Mouse (Mus musculus) CD4-positive, CD25-positive, alpha-beta regulatory T cell, adult 2 months (primary cell): ENCODE data around the gene Slc35f3.

Experiments used
- DNase-seq: peaks from one replicate; pipeline ENCODE4 v3.0.0-alpha.2; 2012; ENCODE audit warnings: low read depth, low spot score

Slc35f3 gene

DNA sequence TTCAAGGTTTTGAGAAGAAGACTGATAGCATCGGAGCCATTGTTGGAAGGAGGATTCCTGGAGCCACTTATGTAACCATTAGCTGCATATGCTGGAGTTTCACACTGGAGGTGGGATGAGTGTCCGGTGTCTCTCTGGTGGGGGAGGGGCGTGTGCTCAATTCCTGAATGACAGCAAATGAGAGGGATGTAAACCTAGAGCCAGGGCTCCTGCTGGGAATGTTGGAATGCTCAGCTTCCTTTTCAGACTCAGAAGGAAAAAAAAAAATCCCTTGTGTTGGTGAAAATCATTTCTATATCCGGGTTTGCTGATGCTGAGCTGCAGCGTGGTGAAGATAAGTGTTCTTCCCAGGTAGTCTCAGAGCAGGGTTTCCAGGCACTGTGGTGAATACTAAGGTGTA lies 29.4 kb downstream of the Slc35f3 start:
- DNase-seq: no peak

DNA sequence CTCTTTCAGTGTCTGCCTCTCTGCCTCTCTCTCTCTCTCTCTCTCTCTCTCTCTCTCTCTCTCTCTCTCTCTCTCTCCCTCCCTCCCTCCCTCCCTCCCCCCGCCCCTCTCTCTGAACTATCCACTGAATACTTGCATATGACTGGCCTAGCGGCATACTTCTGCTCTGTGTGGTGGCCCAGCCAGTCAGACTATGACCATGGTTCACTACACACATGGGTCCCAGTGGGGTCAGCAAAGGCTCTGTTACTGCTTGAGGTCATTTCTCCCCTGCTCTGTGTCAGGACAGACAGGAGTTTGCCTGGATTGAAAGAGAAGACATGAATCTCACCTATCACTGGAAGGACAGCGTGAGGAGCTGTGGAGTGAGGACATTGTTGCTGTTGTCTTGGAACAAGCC lies 40.5 kb downstream of the Slc35f3 start:
- DNase-seq: no peak

DNA sequence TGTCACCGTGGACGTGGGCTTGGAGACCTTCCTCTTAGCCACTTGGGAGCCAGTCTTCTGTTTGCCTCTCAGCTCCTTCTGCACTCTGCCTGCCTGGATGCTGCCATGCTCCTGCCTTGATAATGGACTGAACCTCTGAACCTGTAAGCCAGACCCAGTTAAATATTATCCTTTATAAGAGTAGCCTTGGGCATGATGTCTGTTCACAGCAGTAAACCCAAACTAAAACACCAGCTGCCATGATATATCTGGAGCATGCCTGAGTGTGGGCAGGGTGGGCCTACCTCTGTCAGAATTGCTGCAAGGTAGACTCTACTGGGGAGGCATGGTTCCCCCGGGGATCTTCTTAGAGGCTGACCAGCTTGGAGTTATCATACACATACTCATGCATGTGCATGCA lies 41.0 kb downstream of the Slc35f3 start:
- no peak for DNase-seq

DNA sequence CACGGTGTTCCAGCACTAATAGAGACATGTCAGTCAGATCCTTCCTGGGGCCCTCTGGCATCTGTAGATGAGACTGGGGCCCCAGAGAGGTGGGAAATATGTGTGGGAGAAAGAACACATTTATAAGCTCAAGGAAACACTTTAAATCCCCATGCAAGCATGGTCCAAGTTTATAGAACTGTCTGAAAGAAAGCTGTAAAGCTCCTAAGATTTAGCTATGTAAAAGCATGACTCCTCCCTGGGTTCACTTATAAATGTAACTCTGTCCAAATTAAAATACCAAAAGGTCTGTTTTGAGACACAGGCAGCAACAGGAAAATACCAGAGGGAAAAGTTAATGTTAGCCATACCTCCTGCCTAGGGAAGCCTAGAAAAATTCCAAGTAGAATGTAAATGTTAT lies 42.8 kb downstream of the Slc35f3 start:
- DNase-seq: no peak

DNA sequence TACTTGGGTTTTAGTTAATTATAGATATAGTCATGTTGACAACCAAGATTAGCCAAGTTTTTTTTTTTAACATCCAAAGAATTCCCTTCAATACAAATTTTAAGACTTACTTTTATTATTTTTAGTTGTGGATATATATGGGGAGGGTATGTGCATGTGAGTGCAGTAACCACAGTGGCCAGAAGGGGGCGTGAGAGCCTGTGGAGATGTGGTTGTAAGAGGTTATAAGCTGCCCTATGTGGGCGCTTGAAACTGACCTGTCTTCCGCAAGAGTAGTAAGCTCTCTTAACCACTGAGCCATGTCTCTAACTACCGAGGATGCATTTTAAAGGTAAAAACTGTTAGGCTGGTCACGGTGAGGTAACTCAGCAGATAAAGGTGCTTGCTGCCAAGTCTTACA lies 45.1 kb downstream of the Slc35f3 start:
- peak; percentile 3 for DNase-seq

DNA sequence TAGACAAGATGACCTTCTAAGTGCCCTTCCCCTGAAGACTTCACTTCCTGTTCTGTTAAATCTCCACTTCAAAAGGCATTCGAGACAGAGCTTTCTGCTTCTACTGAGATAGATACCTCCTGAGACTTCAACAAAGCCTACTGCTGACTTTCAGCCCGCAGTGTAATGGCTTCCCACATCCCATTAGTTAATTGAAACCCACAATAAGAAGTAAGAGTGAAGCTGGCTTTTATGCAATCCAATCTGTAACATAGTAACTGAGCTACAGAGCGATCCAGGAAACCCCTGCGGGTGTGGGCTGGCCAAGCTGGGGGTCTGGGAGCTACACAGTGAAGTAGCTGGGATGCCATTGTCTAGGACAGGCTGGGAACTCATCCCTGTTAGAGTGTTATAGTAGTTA lies 46.7 kb downstream of the Slc35f3 start:
- no peak for DNase-seq

DNA sequence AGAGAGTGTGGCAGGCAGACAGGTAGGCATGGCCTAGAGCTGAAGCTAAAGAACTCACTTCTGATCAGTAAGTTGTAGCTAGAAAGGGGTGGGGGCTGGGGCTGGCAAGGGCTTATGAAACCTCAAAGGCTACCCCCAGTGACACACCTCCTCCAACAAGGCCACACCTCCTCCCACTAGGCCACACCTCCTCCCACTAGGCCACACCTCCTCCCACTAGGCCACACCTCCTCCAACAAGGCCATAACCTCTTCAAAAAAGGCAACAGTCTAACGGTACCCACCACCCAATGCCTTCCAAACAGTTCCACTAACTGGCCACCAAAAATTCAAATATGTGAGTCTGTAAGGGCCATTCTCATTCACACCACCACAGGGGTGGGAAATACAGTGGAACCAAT lies 54.9 kb downstream of the Slc35f3 start:
- no peak for DNase-seq

DNA sequence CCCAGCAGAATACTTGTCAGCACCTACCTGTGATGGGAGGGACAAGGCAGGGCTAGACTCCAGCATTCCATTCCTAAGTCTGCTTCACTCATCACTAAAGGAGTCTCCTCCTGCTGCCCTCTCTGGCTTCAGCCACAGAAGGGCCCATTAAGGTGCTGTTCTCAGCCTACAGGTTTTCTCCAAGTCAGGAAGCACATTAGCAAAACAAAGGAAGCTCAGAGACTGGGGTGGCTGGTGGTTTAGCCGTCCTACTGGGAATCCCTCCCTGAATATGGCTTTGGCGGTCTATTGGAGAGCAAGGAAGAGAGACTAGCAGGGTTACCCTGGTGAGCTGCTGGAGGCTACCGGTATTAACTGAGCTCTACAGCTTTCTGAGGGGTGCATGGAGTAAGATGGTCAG lies 59.6 kb downstream of the Slc35f3 start:
- no peak for DNase-seq

DNA sequence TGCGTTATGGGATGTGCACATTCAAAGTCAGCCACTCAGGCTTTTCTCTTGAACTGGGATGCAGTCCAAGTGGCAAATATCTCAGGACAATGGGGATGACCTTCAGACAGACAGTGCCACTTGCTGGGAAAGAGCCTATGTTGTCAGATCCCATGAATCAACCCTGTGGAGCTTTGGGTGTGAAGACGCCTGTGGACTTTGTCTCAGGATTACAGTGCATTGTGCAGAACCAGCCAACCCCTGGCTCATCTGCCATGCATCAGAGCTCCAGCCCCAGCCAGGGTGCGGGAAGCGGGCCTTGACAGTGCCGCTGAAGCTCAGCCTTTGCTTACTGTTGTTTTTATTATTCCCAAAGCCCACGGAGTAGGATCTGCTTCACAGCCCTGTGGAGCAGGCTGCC lies 60.9 kb downstream of the Slc35f3 start:
- DNase-seq: no peak

DNA sequence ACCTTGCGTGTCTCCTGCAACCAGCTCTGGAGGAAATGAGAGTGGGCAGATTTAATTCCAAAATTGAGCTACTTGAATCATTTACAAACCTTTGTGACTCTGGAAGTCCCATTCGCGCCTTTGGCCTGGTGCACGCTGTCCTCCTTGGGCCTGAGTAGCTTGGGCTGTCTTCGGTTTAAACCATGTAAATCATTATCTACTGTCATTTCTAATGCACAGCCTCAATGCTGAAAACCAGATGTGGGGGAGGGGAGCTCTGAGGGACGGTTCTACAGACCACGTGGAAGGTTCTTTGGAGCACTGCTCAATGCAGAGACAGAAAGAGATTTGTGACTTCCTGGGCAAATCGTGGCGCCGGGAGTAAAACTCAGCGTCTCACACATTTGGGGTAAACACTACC lies 61.7 kb downstream of the Slc35f3 start:
- DNase-seq: no peak

DNA sequence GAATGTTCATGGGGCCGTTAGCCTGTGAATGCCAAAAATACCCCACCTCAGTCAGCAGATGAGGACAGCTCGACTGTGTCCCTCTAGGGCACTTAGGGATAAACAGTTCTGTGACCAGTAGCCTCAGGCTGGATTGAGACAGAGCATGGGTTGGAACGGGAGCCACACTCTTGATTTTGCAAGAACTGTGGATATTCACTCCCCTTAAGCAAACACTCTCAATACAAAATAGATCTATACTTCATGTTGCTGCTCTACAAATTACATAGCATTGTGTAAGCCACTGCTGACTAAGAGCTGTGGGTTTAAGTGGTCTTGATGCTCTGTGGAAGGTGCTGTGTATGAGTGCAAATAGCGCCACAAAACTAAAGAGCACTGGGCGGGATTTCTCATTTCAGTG lies 62.3 kb downstream of the Slc35f3 start:
- DNase-seq: no peak

DNA sequence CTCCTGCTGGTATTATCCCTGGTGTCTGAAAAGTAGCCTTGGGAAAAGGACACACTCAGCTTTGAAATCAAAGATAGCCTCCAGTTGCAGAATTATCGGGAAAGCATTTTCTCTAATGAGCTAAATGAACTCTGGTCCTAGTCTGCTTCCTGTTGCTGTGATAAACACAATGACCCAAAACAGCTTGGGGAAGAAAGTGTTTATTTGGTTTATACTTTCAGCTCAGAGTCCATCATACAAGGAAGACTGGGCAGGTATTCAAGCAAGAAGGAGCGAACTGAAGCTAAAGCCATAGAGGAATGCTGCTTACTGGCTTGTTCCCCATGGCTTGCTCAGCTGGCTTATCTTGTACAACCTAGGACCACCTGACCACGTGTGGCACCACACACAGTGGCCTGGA lies 67.9 kb downstream of the Slc35f3 start:
- DNase-seq: no peak

DNA sequence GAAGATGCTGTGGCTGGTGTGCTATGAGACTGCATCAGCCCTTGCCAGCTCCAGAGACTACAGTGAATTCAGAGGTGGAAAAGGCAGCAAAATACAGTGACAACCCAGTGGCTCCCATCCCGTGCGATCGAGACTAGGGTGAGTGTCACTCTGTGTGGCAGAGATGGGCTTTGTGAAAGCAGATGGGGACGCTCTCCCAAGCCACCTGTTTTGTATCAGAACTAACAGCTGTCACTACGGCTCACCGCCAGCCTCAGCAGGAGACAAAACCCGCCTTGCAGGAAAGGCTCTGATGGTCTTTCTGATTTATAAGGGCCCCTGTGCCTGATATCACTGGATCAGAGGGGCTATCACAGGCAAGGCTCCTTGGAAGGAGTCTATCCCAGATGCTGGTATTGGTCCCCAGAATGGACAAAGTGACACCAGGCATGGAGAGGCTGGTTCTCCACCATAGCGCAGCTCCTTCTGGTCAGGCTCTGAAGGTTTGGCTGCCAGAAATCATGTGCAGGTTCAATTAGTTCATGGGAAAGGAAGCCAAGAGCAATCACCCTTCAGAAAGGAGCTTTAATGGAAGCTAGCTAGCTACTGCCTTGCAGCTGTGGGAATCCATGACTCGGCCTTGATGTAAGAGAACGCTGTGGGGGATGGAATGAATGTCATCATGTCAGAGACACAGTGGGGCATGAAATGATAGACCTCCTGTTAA lies 70.1 kb downstream of the Slc35f3 start:
- no peak for DNase-seq

DNA sequence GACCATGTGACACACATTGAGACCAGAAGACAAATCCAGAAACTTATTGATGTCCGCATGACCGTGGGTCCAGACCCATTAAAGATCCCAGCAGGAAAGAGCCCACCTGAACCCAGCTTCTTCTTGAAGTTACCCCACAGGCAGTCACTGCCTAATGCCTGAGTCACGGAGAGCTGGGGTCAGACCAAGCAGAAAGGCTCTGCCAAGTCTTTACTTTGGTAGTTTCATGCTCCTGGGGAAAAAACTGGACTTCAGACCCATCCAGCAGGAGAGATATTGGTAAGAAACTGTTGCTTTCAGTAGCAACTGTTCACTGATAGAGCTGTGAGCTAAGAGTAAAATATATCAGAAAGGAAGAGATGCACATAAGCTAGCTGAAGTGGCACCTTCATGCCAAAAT lies 73.5 kb downstream of the Slc35f3 start:
- DNase-seq: no peak

DNA sequence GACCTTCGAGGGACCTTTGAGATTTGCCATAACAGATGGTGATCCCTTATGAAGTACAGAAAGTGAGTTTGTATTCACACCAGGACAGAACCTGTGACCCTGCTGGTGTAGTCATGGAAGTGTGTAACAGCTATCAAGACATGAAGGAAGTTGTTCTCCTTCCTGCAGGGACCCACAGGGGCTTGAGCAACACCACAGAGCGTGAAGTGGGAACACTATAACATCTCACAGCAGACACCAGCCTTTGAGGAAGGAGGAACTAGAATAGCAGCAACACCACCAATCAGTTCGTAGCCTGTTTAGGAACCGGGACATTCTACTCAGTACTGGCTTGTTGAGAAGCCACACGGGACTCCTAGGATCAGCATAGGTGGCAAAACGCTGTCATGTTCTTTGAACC lies 81.2 kb downstream of the Slc35f3 start:
- no peak for DNase-seq

DNA sequence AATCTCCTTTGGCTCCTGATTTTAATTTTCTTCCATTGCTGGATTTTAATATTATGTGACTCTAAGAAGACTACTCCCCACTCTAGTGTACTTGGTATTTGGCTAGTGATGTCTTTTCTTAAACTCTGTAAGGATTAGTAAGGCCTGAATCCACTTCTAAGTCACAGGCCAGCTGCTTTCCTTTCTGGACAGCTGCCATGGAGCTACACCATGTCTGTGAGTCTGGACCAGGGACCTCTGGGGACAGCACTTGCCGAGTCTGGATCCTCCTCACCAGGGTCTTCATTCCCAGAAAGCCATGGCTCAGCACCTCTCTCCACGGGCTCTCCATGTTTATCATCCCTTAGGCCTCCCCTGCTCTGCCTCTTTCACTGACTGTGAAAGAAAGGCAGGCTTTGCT lies 81.8 kb downstream of the Slc35f3 start:
- DNase-seq: no peak

DNA sequence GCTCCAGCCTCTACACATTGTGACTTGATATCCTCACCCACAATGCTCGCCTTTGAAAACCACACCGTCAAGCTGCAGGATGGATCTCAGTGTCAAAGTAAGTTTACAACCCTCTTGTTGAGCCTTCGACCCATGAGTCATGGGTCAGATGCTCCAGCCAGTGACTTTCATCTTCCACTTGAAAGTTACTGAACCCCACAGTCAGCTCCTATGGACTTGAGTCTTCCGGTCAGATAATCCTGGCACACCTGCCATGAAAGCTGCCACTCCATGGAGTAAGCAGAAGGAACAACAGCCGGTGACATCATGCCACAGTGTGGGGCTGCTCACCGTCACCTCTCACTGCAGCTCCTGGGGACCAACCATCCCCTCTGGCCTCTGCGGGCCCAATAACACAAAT lies 82.9 kb downstream of the Slc35f3 start:
- no peak for DNase-seq

DNA sequence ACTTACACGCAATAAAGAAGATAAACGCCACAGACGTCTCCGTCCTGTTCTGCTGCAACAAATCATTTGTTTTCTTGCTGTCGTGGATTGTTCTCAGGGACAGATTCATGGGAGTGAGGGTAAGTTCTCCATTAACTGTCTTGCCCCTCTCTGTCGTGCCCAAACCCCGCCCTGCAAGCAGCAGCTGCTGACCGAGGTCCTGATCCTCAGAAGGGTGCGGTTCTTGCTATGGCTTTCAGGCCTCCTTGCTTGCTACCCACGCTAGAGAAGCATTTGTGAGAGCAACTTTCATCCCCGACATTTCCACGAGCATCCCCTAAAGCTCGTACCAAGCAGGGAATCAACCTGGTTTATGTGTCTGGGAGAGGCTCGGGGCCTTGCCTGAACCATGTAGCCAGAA lies 83.9 kb downstream of the Slc35f3 start:
- DNase-seq: no peak

DNA sequence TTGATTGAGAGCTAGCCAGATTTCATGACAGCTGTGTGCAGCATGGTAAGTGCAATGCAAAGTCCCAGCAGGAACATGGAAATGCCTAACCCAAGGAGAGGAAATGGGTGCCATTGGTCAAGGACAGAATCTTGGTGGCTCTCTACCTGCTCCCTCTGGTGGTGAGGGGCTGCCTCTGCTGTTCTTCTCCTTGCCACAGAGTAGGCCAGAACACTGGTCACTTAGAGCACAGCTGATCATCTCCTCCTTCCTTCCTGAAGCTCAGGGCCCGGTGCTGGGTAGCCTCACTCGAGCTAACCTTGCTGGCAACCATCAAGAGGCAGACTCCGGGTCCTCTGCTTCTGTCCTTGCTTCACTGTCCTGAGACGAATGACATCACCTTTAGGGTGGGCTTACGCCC lies 84.4 kb downstream of the Slc35f3 start:
- DNase-seq: peak; percentile 4

DNA sequence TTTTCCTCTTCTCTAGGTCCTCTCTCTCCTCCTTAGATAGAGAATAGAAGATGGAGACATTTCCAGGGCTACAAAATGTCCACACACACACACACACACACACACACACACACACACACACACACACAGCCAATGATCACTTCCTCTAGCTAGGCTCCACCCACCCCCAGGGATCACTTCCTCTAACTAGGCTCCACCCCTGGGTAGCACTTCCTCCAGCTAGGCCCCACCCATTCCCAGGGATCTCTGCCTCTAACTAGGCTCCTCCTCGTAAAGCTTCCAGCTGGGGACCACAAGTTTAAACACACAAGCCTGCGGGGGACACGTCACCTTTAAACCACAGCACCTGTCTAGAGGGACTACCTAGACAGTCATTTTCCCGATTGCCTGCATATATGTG lies 89.2 kb downstream of the Slc35f3 start:
- no peak for DNase-seq

DNA sequence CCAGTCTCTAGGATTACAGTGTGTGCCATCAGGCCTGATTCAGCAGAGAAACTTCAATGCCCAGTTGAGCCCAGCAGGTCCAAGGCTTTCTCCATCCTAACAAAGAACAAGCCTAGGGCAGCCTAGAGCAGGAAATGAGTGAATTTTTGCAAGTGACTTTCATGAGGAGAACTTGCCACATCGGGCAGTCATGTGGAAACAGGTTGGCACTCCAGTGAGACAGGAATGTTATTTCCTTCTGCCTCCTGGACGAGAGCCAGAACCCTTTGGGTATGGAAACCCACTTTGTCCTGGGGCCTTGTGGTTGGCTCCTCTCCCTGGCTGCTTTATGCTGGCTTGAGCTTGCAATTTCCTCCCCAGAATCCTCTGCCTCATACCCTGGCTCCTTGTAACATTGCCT lies 93.2 kb downstream of the Slc35f3 start:
- DNase-seq: no peak

DNA sequence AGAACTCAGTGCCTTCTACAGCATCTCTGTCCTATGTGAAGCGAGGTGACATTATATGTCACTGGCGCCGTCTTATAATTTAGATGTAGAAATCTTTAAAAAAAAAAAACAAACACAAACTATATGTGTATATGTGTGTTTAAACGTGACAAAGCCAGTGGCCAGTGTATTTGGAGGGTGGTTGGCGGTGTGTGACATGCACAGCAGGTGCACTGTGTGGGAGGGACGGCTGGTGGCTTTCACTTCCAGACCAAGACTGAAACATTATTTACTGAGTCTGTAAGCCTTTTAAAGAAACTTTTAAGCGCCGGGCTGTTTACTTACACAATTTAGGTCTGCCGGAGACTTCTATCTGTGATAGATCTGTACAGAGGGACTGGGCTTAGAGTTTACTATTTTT lies 97.0 kb downstream of the Slc35f3 start:
- DNase-seq: no peak

DNA sequence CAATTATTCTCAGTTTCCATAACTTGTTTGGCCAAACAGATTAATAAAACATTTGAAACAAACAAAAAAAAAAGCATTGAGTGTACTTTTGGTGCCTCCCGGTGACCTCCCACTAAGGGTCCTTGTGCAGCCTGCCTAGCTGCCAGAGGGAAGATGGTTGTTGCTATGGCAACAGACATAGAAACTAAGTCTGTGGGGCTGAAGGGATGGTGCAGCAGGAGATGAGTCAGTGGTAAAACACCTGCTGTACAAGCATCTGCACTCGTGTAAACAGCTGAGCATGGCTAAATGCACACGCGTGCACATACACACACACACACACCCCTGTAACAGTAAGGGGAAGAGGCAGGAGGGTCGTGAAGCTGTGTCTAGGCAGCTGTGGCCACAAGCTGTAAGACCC lies 97.6 kb downstream of the Slc35f3 start:
- DNase-seq: no peak

DNA sequence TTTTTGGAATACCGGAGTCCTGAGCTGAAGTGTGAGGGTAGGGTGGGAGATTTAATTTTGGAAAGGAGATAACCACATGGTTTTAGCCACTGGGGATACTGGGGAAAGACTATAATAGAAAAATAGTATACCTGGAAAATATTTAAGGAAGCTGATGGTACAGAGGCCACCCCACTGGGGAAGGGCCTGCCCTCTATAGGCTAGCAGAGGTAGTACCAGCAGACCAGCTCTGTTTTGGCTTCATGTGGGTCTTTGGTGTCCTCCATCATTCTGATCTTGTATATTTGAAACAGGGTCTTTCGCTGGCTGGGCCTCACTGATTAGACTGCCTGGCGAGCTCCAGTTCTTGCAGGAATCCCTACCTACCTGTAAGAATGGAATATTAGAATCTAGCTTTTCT lies 100.0 kb downstream of the Slc35f3 start:
- DNase-seq: no peak
